In genomic region chr16:28337930-28338329, GRCm38 (mm10) we compare ENCODE assay signal across 14 mouse cellular contexts.
A peak's percentile ranks its signal among the peaks of the same experiment; 100 is the strongest.
DNase-seq lines count a peak whose midpoint lies in the region; ATAC-seq and TF ChIP-seq lines count a peak whose summit lies in the region.
"Had no signal": no experiment of that assay in that cellular context is flagged by ENCODE, and none has a peak within 500 bp of the region (broad histone marks: within the 10 kb centered on the region; RNA-seq: fewer than 3 reads in every experiment).

No protein-coding gene starts in this region.

- DNase-seq in kidney, postnatal 10 days: peak; percentile 8
- no peak for DNase-seq in kidney, adult 18-20 months
- DNase-seq in 416B (ENCODE audit: low read depth): peak; percentile 1
- DNase-seq in CH12.LX (ENCODE audit: extremely low read depth): peak; percentile 60
- peak; percentile 18 for DNase-seq in cerebellum, adult 8-10 months
- DNase-seq in thymus, postnatal 14 days: no peak
- DNase-seq: gastrocnemius, postnatal 14 days; right cerebral cortex, postnatal 4 days had no signal

- H3K4me2 ChIP-seq in CH12.LX (ENCODE audit: insufficient read depth, low read depth, poor library complexity, severe bottlenecking): no peak overlapping the region
- H3K4me2 ChIP-seq: forebrain, embryonic 15.5 days; heart, embryonic 13.5 days; limb, embryonic 13.5 days; lung, embryonic 15.5 days; midbrain, embryonic 11.5 days had no signal

- dilution Hi-C loops in CH12.LX (cut with MboI; ENCODE audit: extremely low pct_ligation_motif_present, extremely low pct_unique_long_range_greater_than_20kb, low sequenced_read_pairs): no loop called here

- ATAC-seq in megakaryocyte progenitor cell, adult 5-6 weeks (replicated peaks; ENCODE audit: poor library complexity): no peak
- ATAC-seq: forebrain, embryonic 15.5 days had no signal

- H3K79me2 ChIP-seq in CH12.LX (replicated peaks; ENCODE audit: control insufficient read depth, extremely low read depth, insufficient read depth, poor library complexity, severe bottlenecking): no peaks in the 10 kb centered on the region

- no peak for TF ChIP-seq EP300 in CH12.LX (IDR thresholded peaks at IDR 0.05; ENCODE audit: low read length)

- H3K9ac ChIP-seq in CH12.LX (ENCODE audit: insufficient read depth, low read depth): no peak overlapping the region
- H3K9ac ChIP-seq: forebrain, embryonic 15.5 days; heart, embryonic 13.5 days; limb, embryonic 13.5 days; lung, embryonic 15.5 days had no signal

- TF ChIP-seq CTCF in CH12.LX (conservative IDR thresholded peaks at IDR 0.05 in 1 of 2, IDR thresholded peaks at IDR 0.05 in 1 of 2; ENCODE audit: low read depth in 2 of 2, low read length in 2 of 2): peak in 1 of 2 experiments; percentile 46; a peak in 2 of 4 replicates

- TF ChIP-seq POLR2A in CH12.LX (IDR thresholded peaks at IDR 0.05; ENCODE audit: low read depth, low read length): no peak

- no peaks in the 10 kb centered on the region for H3K36me3 ChIP-seq in CH12.LX (replicated peaks in 1 of 2; ENCODE audit: control insufficient read depth in 1 of 2, insufficient read depth in 1 of 2, low read length in 1 of 2)
- H3K36me3 ChIP-seq: forebrain, embryonic 15.5 days; heart, embryonic 13.5 days; limb, embryonic 13.5 days; lung, embryonic 15.5 days had no signal

- peak; percentile 32 for TF ChIP-seq RAD21 in CH12.LX (IDR thresholded peaks at IDR 0.05; ENCODE audit: low read depth, low read length)

- no peaks in the 10 kb centered on the region for H3K27me3 ChIP-seq in CH12.LX (replicated peaks)
- H3K27me3 ChIP-seq: forebrain, embryonic 15.5 days; heart, embryonic 13.5 days; limb, embryonic 13.5 days; lung, embryonic 15.5 days had no signal

- in situ Hi-C loops in CH12.LX (cut with MboI; ENCODE audit: low pct_ligation_motif_present, low pct_unique_long_range_greater_than_20kb, low sequenced_read_pairs): no loop called here

- H3K27ac ChIP-seq in CH12.LX (ENCODE audit: insufficient read depth, low read depth): no peak overlapping the region
- H3K27ac ChIP-seq: forebrain, embryonic 15.5 days; heart, embryonic 13.5 days; limb, embryonic 13.5 days; lung, embryonic 15.5 days had no signal

- no peaks in the 10 kb centered on the region for H3K4me1 ChIP-seq in CH12.LX (ENCODE audit: control insufficient read depth in 1 of 2, insufficient read depth in 2 of 2)
- H3K4me1 ChIP-seq: forebrain, embryonic 15.5 days; heart, embryonic 13.5 days; limb, embryonic 13.5 days; lung, embryonic 15.5 days had no signal

- no peak overlapping the region for H3K4me3 ChIP-seq in CH12.LX (replicated peaks in 1 of 3; ENCODE audit: low read depth in 2 of 3, low read length in 2 of 3, poor library complexity in 1 of 3)
- H3K4me3 ChIP-seq: forebrain, embryonic 15.5 days; heart, embryonic 13.5 days; limb, embryonic 13.5 days; lung, embryonic 15.5 days had no signal

- H3K9me3 ChIP-seq in CH12.LX (replicated peaks; ENCODE audit: low read length): no peaks in the 10 kb centered on the region
- H3K9me3 ChIP-seq: forebrain, embryonic 15.5 days; heart, embryonic 13.5 days; limb, embryonic 13.5 days; lung, embryonic 15.5 days had no signal

TF ChIP-seq in CH12.LX, 34 proteins besides CTCF, POLR2A, EP300 and RAD21:
- TF ChIP-seq SMC3 (IDR thresholded peaks at IDR 0.05; ENCODE audit: low read depth, low read length) (peak; percentile 28), ZKSCAN1 (IDR thresholded peaks at IDR 0.05; ENCODE audit: borderline replicate concordance, low read depth, low read length) (no peak)
TF ChIP-seq in CH12.LX: peak in this region for 1.

Comparison
In these comparisons a context has a peak if more than half of its experiments do, and no peak if none do; other contexts are left out.
1. DNase-seq: peak in kidney, postnatal 10 days (single experiment), 416B (single experiment), CH12.LX (single experiment) and cerebellum, adult 8-10 months (single experiment); none in kidney, adult 18-20 months (single experiment) and thymus, postnatal 14 days (single experiment).